Mouse (Mus musculus) layer of hippocampus, adult 9-10 months (tissue): ENCODE measurements at regions not wholly inside any gene's neighbourhood (a gene's known extent, or its start where the extent isn't known, plus 50 kb on each side); places are given as distances from the start of the nearest gene placed in this dataset.

Experiments
- DNase-seq: peaks from one replicate; pipeline ENCODE4 v3.0.0; 2022; ENCODE audit warnings: low spot score

GRCm38 (mm10) chr3:3746542-3746941 is 2004.1 kb upstream of the Gm8797 start:
- no peak for DNase-seq

- DNase-seq: peak; percentile 33
These were observed 1998.9 kb upstream of the Gm8797 start for GRCm38 (mm10) chr3:3751596-3752251.

GRCm38 (mm10) chr3:3761346-3761745 is 1989.3 kb upstream of the Gm8797 start:
- no peak for DNase-seq

GRCm38 (mm10) chr3:3784200-3784599 is 1966.4 kb upstream of the Gm8797 start:
- no peak for DNase-seq

- no peak for DNase-seq
These were observed 1964.6 kb upstream of the Gm8797 start for GRCm38 (mm10) chr3:3786039-3786438.

- no peak for DNase-seq
These were observed 1942.8 kb upstream of the Gm8797 start for GRCm38 (mm10) chr3:3807821-3808220.

- no peak for DNase-seq
These were observed 1921.6 kb upstream of the Gm8797 start for GRCm38 (mm10) chr3:3829020-3829419.

GRCm38 (mm10) chr3:3831411-3832286 is 1919.0 kb upstream of the Gm8797 start:
- no peak for DNase-seq
